Mouse (Mus musculus) liver (tissue): ENCODE data around the gene Usp7.

Source experiments
- DNase-seq: peaks from one replicate; pipeline ENCODE4 v3.0.0-alpha.2; 2020; ENCODE audit warnings: mixed read lengths

Gene Usp7

GRCm38 (mm10) chr16:8715513-8716080 is 76.5 kb downstream of the Usp7 start:
- DNase-seq: no peak

- DNase-seq: no peak
Observed at GRCm38 (mm10) chr16:8714851-8715250, 77.3 kb downstream of the Usp7 start.

GRCm38 (mm10) chr16:8711998-8712397 is 80.1 kb downstream of the Usp7 start:
- DNase-seq: no peak

GRCm38 (mm10) chr16:8700586-8700985 is 91.5 kb downstream of the Usp7 start:
- no peak for DNase-seq

- no peak for DNase-seq
Observed at GRCm38 (mm10) chr16:8699556-8699955, 92.6 kb downstream of the Usp7 start.

- DNase-seq: no peak
Observed at GRCm38 (mm10) chr16:8691206-8691605, 100.9 kb downstream of the Usp7 start.

- DNase-seq: no peak
Observed at GRCm38 (mm10) chr16:8689979-8690656, 102.0 kb downstream of the Usp7 start.

- peak; percentile 51 for DNase-seq
Observed at GRCm38 (mm10) chr16:8687559-8688112, 104.5 kb downstream of the Usp7 start.

GRCm38 (mm10) chr16:8686871-8687535 is 105.1 kb downstream of the Usp7 start:
- DNase-seq: peak; percentile 96

GRCm38 (mm10) chr16:8686121-8686870 is 105.8 kb downstream of the Usp7 start:
- DNase-seq: peak; percentile 90

- no peak for DNase-seq
Observed at GRCm38 (mm10) chr16:8685087-8685486, 107.0 kb downstream of the Usp7 start.

GRCm38 (mm10) chr16:8680470-8680869 is 111.6 kb downstream of the Usp7 start, which contains the start of gene Gm5767:
Gm5767 (plus strand) TSS chr16:8680770.
- no peak for DNase-seq

- no peak for DNase-seq
Observed at GRCm38 (mm10) chr16:8679780-8680179, 112.3 kb downstream of the Usp7 start.

GRCm38 (mm10) chr16:8678676-8679075 is 113.4 kb downstream of the Usp7 start:
- peak; percentile 74 for DNase-seq

GRCm38 (mm10) chr16:8678035-8678434 is 114.1 kb downstream of the Usp7 start:
- peak; percentile 75 for DNase-seq

GRCm38 (mm10) chr16:8676800-8677199 is 115.3 kb downstream of the Usp7 start:
- DNase-seq: peak; percentile 71

- DNase-seq: peak; percentile 76
Observed at GRCm38 (mm10) chr16:8676228-8676627, 115.9 kb downstream of the Usp7 start.

- DNase-seq: peak; percentile 85
Observed at GRCm38 (mm10) chr16:8675559-8675958, 116.5 kb downstream of the Usp7 start.

GRCm38 (mm10) chr16:8674165-8674564 is 117.9 kb downstream of the Usp7 start:
- peak; percentile 73 for DNase-seq

- DNase-seq: no peak
Observed at GRCm38 (mm10) chr16:8673343-8673742, 118.8 kb downstream of the Usp7 start.

GRCm38 (mm10) chr16:8672811-8673210 is 119.3 kb downstream of the Usp7 start:
- no peak for DNase-seq

GRCm38 (mm10) chr16:8672350-8672687 is 119.8 kb downstream of the Usp7 start:
- no peak for DNase-seq
